15 mouse cellular contexts compared by ENCODE assay signal in genomic region chr13:56066904-56067303, GRCm38 (mm10).
"Had no signal": no experiment of that assay in that cellular context is flagged by ENCODE, and none has a peak within 500 bp of the region (broad histone marks: within the 10 kb centered on the region; RNA-seq: fewer than 3 reads in every experiment).

No protein-coding gene starts in this region.

- H3K4me1 ChIP-seq: liver, embryonic 15.5 days had no signal

- H3K27ac ChIP-seq: left cerebral cortex, adult 2 months; liver, embryonic 15.5 days; neural tube, embryonic 15.5 days; stomach, embryonic 15.5 days had no signal

- H3K4me3 ChIP-seq: left cerebral cortex, adult 2 months; liver, embryonic 15.5 days; neural tube, embryonic 15.5 days; stomach, embryonic 15.5 days had no signal

- H3K9me3 ChIP-seq: liver, embryonic 15.5 days; neural tube, embryonic 15.5 days; stomach, embryonic 15.5 days had no signal

- H3K9ac ChIP-seq: liver, embryonic 15.5 days; neural tube, embryonic 15.5 days; stomach, embryonic 15.5 days had no signal

- H3K4me2 ChIP-seq: liver, embryonic 11.5 days; liver, embryonic 15.5 days; midbrain, embryonic 11.5 days; neural tube, embryonic 15.5 days; stomach, embryonic 15.5 days had no signal

- H3K27me3 ChIP-seq: liver, embryonic 15.5 days; stomach, embryonic 15.5 days had no signal

- DNase-seq: kidney, adult 11 months; kidney, adult 9 months; lung, adult 2 months; lung, postnatal 36 days; right cerebral cortex, postnatal 4 days; thymus, adult 2 months; thymus, postnatal 25 days had no signal

- H3K36me3 ChIP-seq: neural tube, embryonic 15.5 days had no signal

- ATAC-seq: lung, postnatal 0 days; midbrain, embryonic 16.5 days had no signal
